Mouse (Mus musculus) inflammation-experienced regulatory T-cells, adult 6 months (primary cell): Measurements from ENCODE around the gene Rnf114. TPM values are rescaled to one million over a fixed set of nuclear protein-coding genes. Genes with fewer than 3 reads are reported as not detected.

Experiments used
- ATAC-seq: one replicate; pipeline ENCODE4 v1.8.0; 2017
- polyA plus RNA-seq, 3 experiments: library from polyadenylated mRNA; unstranded; fragments of 100-300 nt; shearing (Covaris generic); gene quantifications; one replicate each; pipeline ENCODE4 v1.2.1; 2017

The Rnf114 gene
- polyA plus RNA-seq, 3 experiments from 2014 or later: 145 to 194 (median 193) TPM

DNA sequence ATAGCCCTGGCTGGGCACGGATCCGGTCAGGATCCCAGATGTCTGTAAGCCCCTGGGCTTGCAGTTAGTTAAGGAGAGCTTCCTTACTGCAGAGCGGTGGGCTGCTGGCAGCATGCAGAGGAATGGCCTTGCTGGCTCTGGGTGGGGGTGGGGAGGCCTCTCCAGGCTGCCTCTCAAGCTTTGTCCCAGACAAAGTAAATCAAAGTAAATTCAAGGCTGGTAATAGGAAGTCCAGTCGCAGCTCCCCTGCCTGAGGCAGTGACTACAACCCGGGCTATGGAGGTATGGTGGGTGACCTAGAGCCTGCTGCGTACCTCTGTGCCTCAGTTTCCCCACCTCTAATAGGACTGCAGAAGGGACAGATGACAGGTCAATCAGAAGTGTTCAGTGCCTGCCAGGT, 48.9 kb downstream of the Rnf114 start:
- no peak for ATAC-seq

DNA sequence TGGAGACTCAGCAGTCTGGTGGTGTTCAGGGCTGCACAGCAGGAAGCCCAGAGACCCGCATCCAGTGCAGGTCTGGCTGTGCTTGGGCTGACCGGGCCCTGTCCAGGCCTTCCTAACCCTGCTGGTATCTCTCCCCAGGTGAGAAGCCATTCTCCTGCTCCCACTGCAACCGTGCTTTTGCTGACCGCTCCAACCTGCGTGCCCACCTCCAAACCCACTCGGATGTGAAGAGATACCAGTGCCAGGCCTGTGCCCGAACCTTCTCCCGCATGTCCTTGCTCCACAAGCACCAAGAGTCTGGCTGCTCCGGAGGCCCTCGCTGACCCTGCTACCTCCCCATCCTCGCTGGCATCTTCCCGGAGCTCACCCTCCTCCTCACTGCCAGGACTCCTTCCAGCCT, 49.3 kb downstream of the Rnf114 start:
- ATAC-seq: no peak

DNA sequence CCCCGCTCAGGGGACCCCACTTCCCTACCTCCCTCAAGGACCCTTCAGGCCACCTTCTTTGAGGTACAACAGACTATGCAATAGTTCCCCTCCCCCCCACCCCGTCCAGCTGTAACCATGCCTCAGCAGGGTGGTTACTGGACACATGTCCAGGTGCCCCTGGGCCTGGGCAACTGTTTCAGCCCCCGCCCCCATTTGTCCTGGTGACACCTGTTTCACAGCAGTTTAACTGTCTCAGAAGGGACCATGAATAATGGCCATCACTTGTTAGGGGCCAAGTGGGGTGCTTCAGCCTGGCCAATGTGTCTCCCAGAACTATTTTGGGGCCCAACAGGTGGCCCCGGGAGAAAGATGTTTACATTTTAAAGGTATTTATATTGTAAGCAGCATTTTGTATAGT, 49.9 kb downstream of the Rnf114 start:
- ATAC-seq: no peak

DNA sequence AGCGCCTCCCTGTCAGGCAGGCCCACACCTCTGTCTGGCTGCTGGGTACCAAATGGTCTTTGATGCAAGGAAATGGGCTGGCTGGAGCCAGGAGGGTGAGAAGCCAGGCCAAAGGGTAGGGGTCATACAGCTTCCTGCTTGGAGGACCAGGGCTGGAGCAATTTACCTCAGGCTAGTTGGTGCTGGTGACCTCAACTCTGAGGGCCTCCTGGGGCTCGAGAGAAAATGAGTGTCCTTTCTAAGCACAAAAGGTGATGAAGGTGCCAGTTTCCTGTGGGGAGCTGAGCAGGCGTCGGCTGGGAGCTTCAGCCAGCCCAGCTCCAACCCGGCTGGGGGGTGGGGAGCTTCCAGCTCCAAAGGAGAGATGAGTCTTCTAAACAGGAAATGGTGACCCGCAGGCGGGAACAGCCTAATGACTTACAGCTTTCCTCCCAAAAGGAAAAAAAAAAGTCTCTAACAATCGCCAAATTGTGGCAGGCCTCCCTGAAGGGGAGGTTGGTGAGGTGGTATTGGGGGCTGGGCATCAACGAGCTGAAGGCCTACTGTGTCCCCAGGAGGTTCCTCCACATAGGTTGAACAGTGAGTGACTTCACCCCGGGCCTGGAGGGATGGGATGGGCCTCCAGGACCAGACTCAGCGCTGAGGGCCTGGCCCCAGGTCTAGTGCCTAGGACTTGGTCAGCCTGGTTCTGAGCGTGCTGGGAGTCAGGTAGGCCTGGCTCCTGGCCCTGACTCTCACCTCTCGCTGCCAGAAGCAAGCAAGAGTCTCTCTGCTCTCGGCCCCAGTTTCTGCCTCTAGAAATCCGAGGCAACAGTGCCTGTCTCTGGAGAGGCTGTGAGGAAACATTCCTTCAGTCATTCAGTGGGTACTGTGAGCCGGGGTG, 50.9 kb downstream of the Rnf114 start:
- ATAC-seq: no peak

DNA sequence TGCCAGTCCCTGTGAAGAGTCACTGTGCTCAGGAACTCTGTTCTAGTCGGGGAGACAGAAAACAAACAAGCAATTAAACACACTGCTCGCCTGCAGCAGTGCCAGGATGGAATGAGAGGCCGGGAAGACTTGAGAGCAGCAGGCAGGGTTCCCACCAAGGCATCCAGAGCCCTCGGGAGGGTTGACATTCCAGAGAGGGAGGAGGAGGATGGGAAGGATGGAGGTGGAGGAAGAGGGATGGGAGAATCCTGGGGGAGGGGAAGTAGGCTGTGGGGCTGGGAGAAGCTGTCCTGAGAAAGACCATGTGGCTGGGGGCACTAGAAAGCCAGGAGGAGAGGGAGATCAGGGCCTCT, 51.5 kb downstream of the Rnf114 start:
- no peak for ATAC-seq

DNA sequence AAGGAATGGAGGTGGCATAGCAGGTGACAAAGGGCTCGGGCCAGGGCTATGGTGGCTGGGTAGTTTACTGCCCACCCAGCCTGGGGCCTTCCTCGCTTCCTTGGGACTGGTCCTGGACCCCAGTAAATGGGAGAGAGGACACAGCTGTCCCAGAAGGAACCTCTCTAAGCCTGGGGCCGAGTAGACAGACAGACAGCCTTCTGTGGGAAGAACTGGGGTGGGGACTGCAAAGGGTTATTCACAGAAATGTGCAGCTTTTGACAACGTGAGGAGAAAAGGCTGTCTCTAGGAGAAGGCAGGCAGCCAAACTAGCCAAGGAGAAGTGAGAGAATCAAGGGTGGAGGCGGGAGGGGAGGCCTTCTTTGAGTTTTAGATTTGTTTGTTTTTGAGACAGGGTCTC, 52.0 kb downstream of the Rnf114 start:
- ATAC-seq: no peak

DNA sequence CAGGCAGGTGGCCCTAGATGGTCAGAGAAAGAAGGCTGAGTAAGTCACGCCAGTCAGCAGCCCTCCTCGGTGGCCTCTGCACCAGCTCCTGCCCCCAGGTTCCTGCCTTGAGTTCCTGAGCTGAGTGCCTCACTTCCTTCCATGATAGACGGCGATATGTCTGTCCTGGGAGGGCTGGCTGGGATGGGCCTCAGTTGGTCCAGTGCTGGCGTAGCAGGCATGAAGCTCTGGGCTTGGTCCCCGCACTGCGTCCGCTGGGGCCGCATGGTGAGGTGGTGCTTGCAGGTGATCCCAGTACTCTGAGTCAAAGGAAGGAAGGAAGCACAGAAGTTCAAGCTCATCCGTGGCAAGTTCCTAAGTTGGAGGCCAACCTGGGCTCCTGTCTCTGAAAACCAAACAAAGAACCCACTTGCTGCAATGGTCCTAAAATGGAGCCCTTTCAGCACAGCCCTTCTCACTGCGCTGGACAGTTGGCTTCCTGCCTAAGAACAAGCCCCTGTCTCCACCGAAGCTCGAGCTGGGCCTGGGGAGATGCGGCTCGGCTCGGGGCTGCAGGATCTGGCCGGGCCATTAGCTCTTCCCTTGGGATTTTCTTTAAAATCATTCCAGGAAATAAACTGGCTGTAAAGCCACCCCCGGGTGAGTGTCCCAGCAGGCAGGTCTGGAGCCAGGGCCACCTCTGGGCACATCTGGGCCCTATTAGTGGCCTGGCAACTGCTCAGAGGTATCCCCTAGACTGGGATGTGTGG, 54.2 kb downstream of the Rnf114 start:
- no peak for ATAC-seq

DNA sequence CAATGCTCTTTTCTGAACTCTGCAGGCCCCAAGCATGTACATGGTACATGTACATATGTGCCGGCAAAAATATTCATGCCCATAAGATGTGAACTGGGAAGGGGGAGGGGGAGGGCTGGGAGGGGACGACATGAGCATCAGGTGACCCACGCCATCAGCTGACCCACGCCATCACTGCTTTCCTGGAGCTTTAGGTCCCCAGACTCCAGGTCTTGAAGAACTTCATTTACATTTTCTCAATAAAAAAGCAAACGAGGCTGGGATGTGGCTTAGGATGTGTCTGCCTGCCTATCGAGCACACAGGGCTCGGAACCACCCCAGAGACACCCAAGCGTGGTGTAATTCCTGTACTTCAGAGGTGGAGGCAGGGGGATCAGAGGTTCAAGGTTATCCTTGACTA, 55.0 kb downstream of the Rnf114 start:
- ATAC-seq: no peak

DNA sequence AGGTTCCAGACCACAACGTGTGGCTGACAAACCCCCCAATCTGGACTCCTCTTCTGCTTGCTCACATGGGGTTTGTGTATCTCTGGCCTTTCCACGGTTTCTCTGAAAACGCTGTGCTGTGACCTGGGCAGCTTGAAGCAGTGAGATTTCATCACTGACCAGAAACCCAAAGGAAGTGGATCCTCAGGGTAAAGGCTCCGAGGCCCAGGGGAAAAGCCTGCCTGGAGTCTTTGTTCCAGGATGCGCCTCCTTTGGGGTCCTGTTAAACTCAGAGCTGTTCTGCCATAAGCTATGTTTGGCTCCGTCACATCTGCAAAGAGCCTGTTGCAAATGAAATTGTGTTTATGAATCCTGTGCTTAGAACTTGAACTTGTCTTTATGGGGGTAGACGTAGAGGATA, 56.5 kb downstream of the Rnf114 start:
- ATAC-seq: no peak

DNA sequence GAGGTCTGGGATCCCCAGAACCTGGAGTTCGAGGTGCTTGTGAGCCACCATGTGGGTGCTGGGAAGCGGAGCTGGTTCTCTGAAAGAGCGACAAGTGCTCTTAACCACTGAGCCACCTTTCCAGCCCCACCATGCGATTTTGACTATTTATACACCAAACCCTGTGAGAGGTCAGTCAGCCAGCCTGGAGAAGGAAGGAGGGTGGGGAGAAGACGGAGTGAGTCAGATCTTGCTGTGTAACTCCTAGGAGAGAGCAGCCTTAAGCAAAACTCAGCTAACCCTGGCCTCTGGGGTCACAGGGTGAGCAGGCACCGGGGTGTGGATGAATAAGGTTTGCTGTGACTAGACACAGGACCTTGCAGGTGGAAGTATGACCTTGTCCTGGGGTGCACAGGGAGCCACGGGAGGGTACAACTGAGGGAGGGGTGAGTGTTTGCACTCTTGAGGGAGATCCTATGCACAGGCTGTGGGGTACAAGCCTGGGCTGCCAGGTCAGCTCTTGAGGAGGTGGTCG, 58.0 kb downstream of the Rnf114 start:
- no peak for ATAC-seq

DNA sequence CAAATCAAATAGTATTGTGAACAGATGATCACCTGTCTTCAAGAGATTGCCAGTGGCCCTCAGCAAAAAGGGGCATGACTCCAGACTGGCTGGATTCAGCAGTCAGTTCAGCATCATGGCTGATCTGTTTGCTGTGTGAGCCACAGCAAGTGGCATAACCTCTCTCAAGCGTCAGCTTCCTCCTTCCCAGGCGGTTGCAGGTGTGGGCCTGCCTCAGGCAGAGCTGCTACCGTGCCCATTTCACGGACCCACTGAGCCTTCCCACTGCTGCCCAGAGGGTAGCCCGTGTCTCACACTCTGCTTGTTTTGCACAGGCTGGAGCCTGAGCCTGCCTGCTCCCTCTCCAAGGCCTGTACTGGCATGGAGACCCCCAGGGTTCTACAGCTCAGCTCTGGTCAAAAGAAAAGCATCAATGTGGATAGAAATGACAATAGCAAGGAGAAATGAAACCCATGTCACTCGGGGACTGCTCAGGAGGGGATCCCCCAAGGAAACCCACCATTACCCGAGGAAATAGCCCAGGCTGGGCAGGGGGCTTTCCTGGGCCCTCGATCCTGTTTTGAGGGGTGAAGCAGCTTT, 59.0 kb downstream of the Rnf114 start:
- ATAC-seq: no peak

DNA sequence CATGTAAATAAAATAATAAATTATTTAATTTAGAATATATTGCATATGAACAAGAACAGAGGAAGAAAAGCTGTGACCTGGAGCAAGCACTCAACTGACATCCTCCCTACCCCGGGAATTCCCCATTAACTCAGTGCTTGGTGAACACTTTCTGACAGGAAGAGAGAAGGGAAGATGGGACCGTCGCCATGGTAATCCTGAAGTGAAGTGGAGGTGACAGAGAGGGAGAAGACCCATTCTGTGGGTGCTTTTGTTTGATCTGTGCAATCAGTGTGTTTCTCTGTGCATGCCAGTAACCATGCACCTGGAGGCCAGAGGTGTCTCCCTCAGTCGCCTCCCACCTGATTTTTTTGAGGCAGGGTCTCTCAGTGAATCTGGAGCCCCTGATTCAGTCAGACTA, 59.8 kb downstream of the Rnf114 start:
- no peak for ATAC-seq

DNA sequence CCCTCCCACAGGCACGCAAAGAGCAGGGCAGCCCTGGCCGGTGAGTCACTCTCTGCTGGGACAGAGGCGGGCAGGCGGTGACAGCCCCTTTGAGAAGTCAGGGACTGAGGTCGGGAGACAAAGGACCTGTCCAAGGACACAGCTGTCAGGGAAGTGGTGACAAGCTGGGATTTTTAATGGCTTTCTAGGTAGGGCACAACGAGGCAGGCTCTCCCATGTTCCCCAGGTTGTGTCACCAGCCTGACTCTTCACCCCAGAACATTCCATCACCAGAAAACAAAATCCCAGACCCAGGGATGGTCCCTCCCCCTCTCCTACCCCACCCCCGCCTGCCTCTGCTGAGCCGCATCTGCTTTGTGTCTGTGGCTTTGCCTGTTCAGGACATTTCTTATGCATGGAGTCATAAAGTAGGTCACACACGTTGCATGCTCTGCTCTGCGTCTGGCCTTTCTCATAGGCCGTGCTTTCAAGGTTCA, 60.5 kb downstream of the Rnf114 start:
- no peak for ATAC-seq

DNA sequence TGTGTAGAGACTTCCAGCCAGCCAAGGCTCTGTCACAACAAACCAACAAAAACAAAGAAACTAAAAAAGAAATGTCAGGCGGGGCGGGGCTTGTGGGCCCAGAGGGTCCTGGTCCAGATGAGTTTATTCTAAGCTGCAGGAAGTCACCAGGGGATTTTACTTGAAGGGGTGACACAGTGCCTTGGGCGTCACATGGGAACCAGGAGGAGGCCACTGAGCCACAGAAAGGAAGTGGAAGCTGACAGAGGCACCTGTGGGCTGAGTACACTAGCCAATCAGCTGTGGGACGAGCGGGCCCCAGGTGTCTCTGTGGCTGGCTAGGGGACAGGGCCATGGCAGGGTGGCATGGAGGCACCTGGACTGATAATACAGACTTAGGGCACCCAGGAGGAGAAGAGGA, 63.3 kb downstream of the Rnf114 start:
- ATAC-seq: no peak

DNA sequence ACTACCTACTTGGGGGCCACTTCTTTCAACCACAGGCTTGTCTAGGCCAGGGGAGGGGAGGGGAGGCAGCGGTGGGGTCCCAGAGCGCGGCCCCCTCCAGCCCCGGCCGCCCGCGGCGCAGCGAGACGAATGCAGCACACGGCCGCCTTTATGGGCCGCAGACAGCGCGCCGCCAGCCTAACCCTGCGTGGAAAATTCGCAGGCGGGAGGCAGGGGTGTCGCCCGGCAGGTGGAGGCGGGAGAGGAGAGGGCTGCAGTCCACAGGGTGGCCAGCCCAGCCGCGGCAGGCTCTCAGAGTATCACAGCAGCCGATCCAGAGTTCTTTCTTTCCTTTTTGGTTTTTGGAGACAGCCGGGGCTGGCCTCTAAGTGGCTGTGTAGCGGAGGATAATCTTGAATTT, 67.0 kb downstream of the Rnf114 start:
- ATAC-seq: no peak

DNA sequence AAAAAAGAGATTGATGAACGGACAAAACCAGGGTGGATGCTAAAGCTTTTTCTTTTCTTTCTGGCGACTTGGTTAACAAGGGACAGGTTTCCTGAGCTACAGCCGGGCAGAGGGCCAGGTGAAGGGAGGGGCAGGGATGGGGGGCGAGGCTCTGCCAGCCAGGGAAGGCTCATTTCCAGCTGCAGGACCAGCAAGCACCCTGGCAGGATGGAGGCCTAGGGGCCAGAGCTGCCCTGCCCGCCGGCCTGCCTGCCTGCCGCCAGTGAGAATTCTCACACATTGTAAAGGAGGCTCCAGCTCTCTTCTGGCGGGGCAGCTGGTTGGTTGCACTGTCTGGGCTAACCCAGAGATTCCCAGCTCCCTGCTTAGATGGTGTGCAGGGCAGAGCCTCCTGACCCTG, 69.7 kb downstream of the Rnf114 start:
- no peak for ATAC-seq

DNA sequence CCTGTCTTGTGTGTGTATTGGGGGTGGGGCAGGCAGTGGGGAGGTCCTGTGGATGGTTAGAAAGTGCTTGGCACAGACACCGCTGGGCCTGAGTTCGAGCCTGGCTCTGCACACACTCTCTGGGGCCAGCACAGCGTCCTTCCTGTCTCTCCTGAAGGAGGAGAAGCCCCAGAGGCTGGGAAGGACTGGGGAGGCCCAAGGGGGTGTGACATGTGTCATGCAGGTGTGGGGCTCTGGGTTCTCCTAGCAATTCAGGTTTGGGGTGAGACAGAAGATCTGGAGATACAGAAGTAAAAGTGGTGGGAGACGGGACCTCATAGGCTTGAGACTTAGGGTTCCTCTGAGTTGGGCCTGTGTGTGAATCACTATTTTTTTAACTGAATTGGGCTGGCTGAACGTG, 70.6 kb downstream of the Rnf114 start:
- no peak for ATAC-seq

DNA sequence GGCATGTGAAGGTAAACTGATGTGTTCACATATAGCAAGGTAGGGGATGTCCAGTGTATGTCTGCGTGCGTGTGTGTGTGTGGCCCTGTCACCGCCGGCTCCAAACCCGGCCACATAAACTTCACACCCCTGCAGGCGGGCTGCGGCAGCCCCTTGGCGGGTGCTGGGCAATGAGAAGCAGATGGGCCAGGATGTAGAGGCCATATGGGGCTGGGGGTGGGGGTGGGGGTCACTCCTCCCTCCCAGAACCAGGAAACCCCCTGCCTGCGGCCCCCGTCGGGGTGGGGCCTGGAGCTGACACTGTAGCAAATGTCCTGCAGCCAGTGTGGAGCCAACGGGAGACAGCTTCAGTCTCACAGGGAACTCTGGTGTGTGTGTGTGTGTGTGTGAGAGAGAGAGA, 71.3 kb downstream of the Rnf114 start:
- no peak for ATAC-seq

DNA sequence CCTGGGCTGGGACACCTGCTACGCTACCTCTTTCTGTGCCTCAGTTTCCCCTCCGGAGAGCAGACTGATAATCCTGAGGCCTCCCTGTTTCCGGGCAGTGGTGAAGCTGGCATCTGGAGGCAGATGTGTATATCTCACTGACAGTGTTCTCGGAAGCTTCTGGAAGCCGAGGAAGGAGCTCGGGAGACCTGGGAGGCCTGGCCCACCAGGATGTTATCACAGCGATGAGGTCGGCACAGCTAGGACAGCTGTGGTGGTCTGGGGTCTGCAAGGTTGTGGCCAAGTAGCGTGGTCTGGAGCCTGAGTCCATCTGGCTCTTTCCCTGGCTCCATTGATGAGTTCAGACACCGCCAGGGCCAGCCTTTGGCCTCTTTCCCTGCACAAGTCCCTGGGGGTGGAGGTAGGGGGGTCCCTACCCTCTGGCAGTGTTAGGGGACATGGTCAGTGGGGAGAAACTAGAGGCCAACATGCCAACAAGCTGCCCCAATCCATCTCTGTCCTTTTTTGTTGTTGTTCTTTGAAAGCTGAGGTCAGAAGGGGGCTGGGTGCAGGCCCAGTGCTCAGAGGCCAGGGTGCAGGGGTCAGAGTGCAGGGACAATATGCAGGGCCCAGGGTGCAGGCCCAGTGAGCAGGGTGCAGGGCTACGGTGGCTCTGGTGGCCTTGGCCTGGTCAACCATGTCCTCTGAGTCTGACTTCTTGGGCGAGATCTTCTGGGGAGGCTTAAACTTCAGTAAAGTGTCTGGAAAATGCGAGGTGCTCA, 72.3 kb downstream of the Rnf114 start:
- no peak for ATAC-seq

DNA sequence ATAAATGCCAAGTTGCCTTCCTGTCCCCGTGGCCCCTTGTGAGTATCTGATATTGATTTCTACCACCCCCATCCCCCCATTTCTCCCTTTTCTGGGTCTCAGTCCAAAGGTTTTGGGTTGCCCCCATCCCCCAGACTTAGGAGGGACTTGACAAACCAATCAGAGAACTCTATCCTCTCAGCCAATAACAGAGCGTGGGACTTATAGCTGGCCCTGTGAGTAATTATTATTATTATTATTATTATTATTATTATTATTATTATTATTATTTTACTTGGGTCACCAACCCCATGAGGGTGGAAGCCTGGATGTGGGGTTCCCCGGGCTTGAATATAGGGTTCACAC, 72.8 kb downstream of the Rnf114 start:
- ATAC-seq: no peak

DNA sequence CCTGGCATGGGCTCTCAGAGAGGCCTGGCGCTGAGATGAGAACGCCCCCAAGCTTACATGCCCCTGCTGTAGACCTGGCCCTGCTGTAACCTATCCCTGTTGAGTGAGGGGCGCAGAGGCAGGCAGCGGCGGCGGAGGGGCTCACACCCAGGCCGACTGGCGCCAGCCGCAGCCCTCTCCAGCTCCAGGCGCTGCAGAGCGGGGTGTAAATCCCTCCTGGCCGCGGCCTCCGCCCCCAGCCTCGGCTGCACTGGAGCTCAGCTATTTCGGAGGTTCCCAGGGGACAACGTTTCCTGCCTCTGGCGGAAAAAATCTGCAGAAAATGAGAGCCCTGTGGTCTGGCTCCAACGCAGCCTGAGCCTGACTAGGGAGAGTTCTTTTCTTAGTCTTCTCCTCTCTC, 73.2 kb downstream of the Rnf114 start:
- no peak for ATAC-seq
